Mouse (Mus musculus): Measurements from ENCODE around the gene Brpf3. TPM values are rescaled to one million over a fixed set of nuclear protein-coding genes. Genes with fewer than 3 reads are reported as not detected.
"Not testable (repeated sequence)": the region's sequence is repeated elsewhere in the genome, so short reads cannot be mapped to it uniquely, and the experiment has no call there.

The Brpf3 gene
- total RNA-seq, 2 experiments from 2014 or later: 12.1 to 12.3 TPM

GRCm38 (mm10) chr17:28827665-28828231 lies 26.9 kb downstream of the Brpf3 start:
- no peak for DNase-seq

GRCm38 (mm10) chr17:28829120-28829519 lies 28.2 kb downstream of the Brpf3 start:
- no peak for DNase-seq

GRCm38 (mm10) chr17:28831065-28831464 lies 30.2 kb downstream of the Brpf3 start:
- DNase-seq: no peak

GRCm38 (mm10) chr17:28832040-28832439 lies 31.1 kb downstream of the Brpf3 start:
- no peak for DNase-seq

- no peak for DNase-seq
Measured at GRCm38 (mm10) chr17:28832875-28833274, 32.0 kb downstream of the Brpf3 start.

GRCm38 (mm10) chr17:28834676-28835075 lies 33.8 kb downstream of the Brpf3 start:
- peak; percentile 47 for DNase-seq

- DNase-seq: no peak
Measured at GRCm38 (mm10) chr17:28837840-28838239, 37.0 kb downstream of the Brpf3 start.

GRCm38 (mm10) chr17:28841947-28842346 lies 41.1 kb downstream of the Brpf3 start:
- not testable (repeated sequence) for DNase-seq

GRCm38 (mm10) chr17:28843665-28844064 lies 42.8 kb downstream of the Brpf3 start:
- no peak for DNase-seq

- no peak for DNase-seq
Measured at GRCm38 (mm10) chr17:28846974-28847617, 46.2 kb downstream of the Brpf3 start.

GRCm38 (mm10) chr17:28850511-28850910 lies 49.6 kb downstream of the Brpf3 start:
- no peak for DNase-seq

GRCm38 (mm10) chr17:28854377-28854776 lies 53.5 kb downstream of the Brpf3 start:
- no peak for DNase-seq

GRCm38 (mm10) chr17:28855166-28855885 lies 54.4 kb downstream of the Brpf3 start:
- no peak for DNase-seq

- no peak for DNase-seq
Measured at GRCm38 (mm10) chr17:28856030-28856429, 55.1 kb downstream of the Brpf3 start.

- DNase-seq: no peak
Measured at GRCm38 (mm10) chr17:28858205-28858604, 57.3 kb downstream of the Brpf3 start, which contains the start of gene Pnpla1. Gene Pnpla1 (plus strand): TSS chr17:28858411.

GRCm38 (mm10) chr17:28863926-28864325 lies 63.0 kb downstream of the Brpf3 start:
- no peak for DNase-seq

- no peak for DNase-seq
Measured at GRCm38 (mm10) chr17:28864464-28864863, 63.6 kb downstream of the Brpf3 start.

- no peak for DNase-seq
Measured at GRCm38 (mm10) chr17:28866921-28867320, 66.0 kb downstream of the Brpf3 start.

GRCm38 (mm10) chr17:28867381-28867780 lies 66.5 kb downstream of the Brpf3 start:
- DNase-seq: no peak

GRCm38 (mm10) chr17:28869412-28870110 lies 68.7 kb downstream of the Brpf3 start:
- no peak for DNase-seq

- DNase-seq: no peak
Measured at GRCm38 (mm10) chr17:28870435-28870834, 69.5 kb downstream of the Brpf3 start.

GRCm38 (mm10) chr17:28871831-28872230 lies 70.9 kb downstream of the Brpf3 start:
- DNase-seq: no peak

GRCm38 (mm10) chr17:28872322-28872721 lies 71.4 kb downstream of the Brpf3 start:
- DNase-seq: no peak
